ENCODE assay signal across 9 mouse cellular contexts in genomic region chr13:91740851-91741250, GRCm38 (mm10). TPM values are rescaled to one million over a fixed set of nuclear protein-coding genes. Genes with fewer than 3 reads are reported as not detected.
DNase-seq lines count a peak whose midpoint lies in the region; ATAC-seq and TF ChIP-seq lines count a peak whose summit lies in the region.
"Had no signal": no experiment of that assay in that cellular context is flagged by ENCODE, and none has a peak within 500 bp of the region (broad histone marks: within the 10 kb centered on the region; RNA-seq: fewer than 3 reads in every experiment).

No protein-coding gene starts in this region.

- H3K4me1 ChIP-seq in kidney, embryonic 15.5 days, result peaks cover 11% of the 10 kb centered on the region
- peaks cover 9% of the 10 kb centered on the region for H3K4me1 ChIP-seq in forebrain, embryonic 10.5 days
- H3K4me1 ChIP-seq in intestine, embryonic 15.5 days (replicated peaks), result peaks cover 4% of the 10 kb centered on the region; the same call in 1 of the 2 replicates

- no peak overlapping the region for H3K27ac ChIP-seq in kidney, embryonic 15.5 days
- peak overlapping the region; percentile 77; the same call in 1 of the 2 replicates for H3K27ac ChIP-seq in forebrain, embryonic 10.5 days
- H3K27ac ChIP-seq in intestine, embryonic 15.5 days, result no peak overlapping the region

- H3K4me3 ChIP-seq in kidney, embryonic 15.5 days (replicated peaks), result peak overlapping the region; percentile 46
- peak overlapping the region; percentile 61 for H3K4me3 ChIP-seq in forebrain, embryonic 10.5 days
- peak overlapping the region; percentile 41; the same call in 1 of the 2 replicates for H3K4me3 ChIP-seq in intestine, embryonic 15.5 days (replicated peaks)
- peak overlapping the region; percentile 13 for H3K4me3 ChIP-seq in myocyte

- H3K9ac ChIP-seq in kidney, embryonic 15.5 days, result 0 out of 2 replicates have a peak overlapping the region, but pooled peaks have one; percentile 29
- H3K9ac ChIP-seq in intestine, embryonic 15.5 days, result no peak overlapping the region

- TF ChIP-seq POLR2A in myocyte (IDR thresholded peaks at IDR 0.05; ENCODE audit: insufficient read length, low read depth), result no peak

- peak overlapping the region; percentile 85 for H3K4me2 ChIP-seq in kidney, embryonic 15.5 days
- peak overlapping the region; percentile 88 for H3K4me2 ChIP-seq in intestine, embryonic 15.5 days (replicated peaks)
- H3K4me2 ChIP-seq in myocyte (ENCODE audit: low read depth), result peak overlapping the region; percentile 72

- H3K36me3 ChIP-seq in kidney, embryonic 15.5 days, result no peaks in the 10 kb centered on the region
- H3K36me3 ChIP-seq in forebrain, embryonic 10.5 days (replicated peaks), result no peaks in the 10 kb centered on the region
- H3K36me3 ChIP-seq in intestine, embryonic 15.5 days, result no peaks in the 10 kb centered on the region
- H3K36me3 ChIP-seq in myocyte (ENCODE audit: control insufficient read depth, insufficient read depth), result no peaks in the 10 kb centered on the region

- H3ac ChIP-seq in myocyte (ENCODE audit: control insufficient read depth, insufficient read length), result peak overlapping the region; percentile 85

- no peak for ATAC-seq in kidney, embryonic 15.5 days (replicated peaks; ENCODE audit: low FRiP score)
- 0 out of 2 replicates have a peak, but pooled peaks have one; percentile 3 for ATAC-seq in intestine, embryonic 15.5 days

- no peak for DNase-seq in kidney, postnatal 4 days
- no peak for DNase-seq in forebrain, embryonic 10.5 days (ENCODE audit: extremely low spot score, low spot score)
- no peak for DNase-seq in left cerebral cortex, adult 8-10 months (ENCODE audit: low spot score in 2 of 2)
- no peak for DNase-seq in right cerebral cortex, adult 18-20 months
- DNase-seq in right cerebral cortex, postnatal 10 days (ENCODE audit: low spot score in 2 of 2), result no peak
- DNase-seq: thymus, adult 2 months had no signal

- 76% methylated on average over 6 of the region's 6 CpGs for WGBS in kidney, embryonic 15.5 days
- 72% methylated on average over 6 of the region's 6 CpGs for WGBS in forebrain, embryonic 10.5 days
- WGBS in intestine, embryonic 15.5 days, result 57% methylated on average over 6 of the region's 6 CpGs

- H3K27me3 ChIP-seq in kidney, embryonic 15.5 days, result peaks cover 14% of the 10 kb centered on the region
- peaks cover 30% of the 10 kb centered on the region for H3K27me3 ChIP-seq in forebrain, embryonic 10.5 days (ENCODE audit: poor library complexity, severe bottlenecking)
- no peaks in the 10 kb centered on the region for H3K27me3 ChIP-seq in intestine, embryonic 15.5 days (replicated peaks)
- no peaks in the 10 kb centered on the region for H3K27me3 ChIP-seq in myocyte (ENCODE audit: control insufficient read depth, insufficient read depth, insufficient read length)

- H3K79me2 ChIP-seq in myocyte (ENCODE audit: control insufficient read depth, insufficient read depth), result peaks cover 3% of the 10 kb centered on the region

- H3K9me3 ChIP-seq in kidney, embryonic 15.5 days (replicated peaks), result no peaks in the 10 kb centered on the region
- H3K9me3 ChIP-seq in forebrain, embryonic 10.5 days, result no peaks in the 10 kb centered on the region
- no peaks in the 10 kb centered on the region for H3K9me3 ChIP-seq in intestine, embryonic 15.5 days

TF ChIP-seq in myocyte, 11 proteins besides CTCF, POLR2A, EP300 and RAD21:
- TF ChIP-seq USF1 (IDR thresholded peaks at IDR 0.05; ENCODE audit: low read depth) (no peak), TCF12 (IDR thresholded peaks at IDR 0.05; ENCODE audit: insufficient read depth, poor library complexity, severe bottlenecking) (no peak), POLR2AphosphoS2 (IDR thresholded peaks at IDR 0.05; ENCODE audit: insufficient read length, low read depth) (no peak), TCF3 (IDR thresholded peaks at IDR 0.05; ENCODE audit: insufficient read length, low read depth) (no peak), MYOG (IDR thresholded peaks at IDR 0.05; ENCODE audit: control insufficient read depth in 1 of 3, insufficient read depth in 1 of 3, insufficient read length in 2 of 3, low read depth in 2 of 3) (no peak), E2F4 (IDR thresholded peaks at IDR 0.05; ENCODE audit: insufficient read depth) (no peak), SRF (IDR thresholded peaks at IDR 0.05; ENCODE audit: control insufficient read depth, insufficient read length, low read depth) (no peak), REST (IDR thresholded peaks at IDR 0.05; ENCODE audit: insufficient read depth, insufficient read length) (no peak), CEBPB (IDR thresholded peaks at IDR 0.05; ENCODE audit: insufficient read depth, poor library complexity, severe bottlenecking) (no peak)

RNA-seq across cellular contexts. Expression of gene Acot12, which starts 0.5 kb away (rescaled TPM):
- polyA plus RNA-seq in kidney, embryonic 15.5 days (2015; fragmentation: Nextera tagmentation; extraction: Ambion mirVana), result not detected in 2 replicates
- polyA plus RNA-seq in forebrain, embryonic 10.5 days (2016; fragmentation: Nextera tagmentation; extraction: Ambion mirVana), result not detected in 2 replicates
- 0.20 and 0.33 TPM in 2 replicates for polyA plus RNA-seq in intestine, embryonic 15.5 days (2015; fragmentation: Nextera tagmentation; extraction: Ambion mirVana)
- polyA plus RNA-seq in myocyte (2012; fragmentation: generic; extraction: Trizol), result 0.13 TPM
- total RNA-seq in left cerebral cortex, adult 8-10 months (2022), result under 1 TPM; 0.16 to 0.33 (median 0.28) TPM
